Mouse (Mus musculus): ENCODE data around the gene Robo1.
A peak's percentile ranks its signal among the peaks of the same experiment; 100 is the strongest.

- TF ChIP-seq POLR2A (IDR thresholded peaks at IDR 0.05; ENCODE audit: insufficient read depth, low read depth, low read length): peak; percentile 41; the same call in 1 of the 2 replicates
- no peak for TF ChIP-seq CTCF (IDR thresholded peaks at IDR 0.05; ENCODE audit: insufficient read depth, low read depth, low read length)
Measured at GRCm38 (mm10) chr16:72662837-72663350, 354.8 kb downstream of the Robo1 start.
